Mouse (Mus musculus) heart, postnatal 0 days (tissue): ENCODE measurements around the gene Cdc42bpg.

ENCODE experiments used
- CTCF ChIP-seq: IDR thresholded peaks from 2 replicates; pipeline ENCODE4 v1.5.1; 2016; ENCODE audit warnings: antibody characterized with exemption, control low read depth, low read depth
- EP300 ChIP-seq: IDR thresholded peaks from 2 replicates; pipeline ENCODE4 v1.6.1; 2016; ENCODE audit warnings: antibody characterized with exemption, low read depth

DNA sequence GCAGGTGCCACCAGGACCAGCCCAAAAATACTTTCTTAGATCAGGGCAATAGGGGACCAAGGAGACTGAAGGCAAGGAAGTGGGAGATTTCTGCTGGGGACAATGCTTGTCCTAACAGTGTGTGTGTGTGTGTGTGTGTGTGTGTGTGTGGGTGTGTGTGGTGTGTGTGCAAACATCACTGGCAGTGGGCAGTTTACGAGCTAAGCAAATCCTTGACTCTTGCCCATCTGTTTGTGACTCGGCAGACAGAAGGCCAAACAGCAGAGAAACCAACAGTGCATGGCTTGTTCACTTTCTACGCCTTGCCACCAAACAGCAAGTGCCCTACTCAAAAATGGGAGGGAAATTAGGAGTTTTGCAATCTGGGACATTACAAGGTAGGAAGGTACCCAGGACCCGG is 32.7 kb upstream of the Cdc42bpg start:
- TF ChIP-seq CTCF (no peak), EP300 (no peak)
